Mouse (Mus musculus): ENCODE results near the gene Antxr1. TPM values are rescaled to one million over a fixed set of nuclear protein-coding genes. Genes with fewer than 3 reads are reported as not detected.
A peak's percentile ranks its signal among the peaks of the same experiment; 100 is the strongest.

The Antxr1 gene
- polyA plus RNA-seq, 1 experiment from 2014 or later, result 0.47 TPM

DNA sequence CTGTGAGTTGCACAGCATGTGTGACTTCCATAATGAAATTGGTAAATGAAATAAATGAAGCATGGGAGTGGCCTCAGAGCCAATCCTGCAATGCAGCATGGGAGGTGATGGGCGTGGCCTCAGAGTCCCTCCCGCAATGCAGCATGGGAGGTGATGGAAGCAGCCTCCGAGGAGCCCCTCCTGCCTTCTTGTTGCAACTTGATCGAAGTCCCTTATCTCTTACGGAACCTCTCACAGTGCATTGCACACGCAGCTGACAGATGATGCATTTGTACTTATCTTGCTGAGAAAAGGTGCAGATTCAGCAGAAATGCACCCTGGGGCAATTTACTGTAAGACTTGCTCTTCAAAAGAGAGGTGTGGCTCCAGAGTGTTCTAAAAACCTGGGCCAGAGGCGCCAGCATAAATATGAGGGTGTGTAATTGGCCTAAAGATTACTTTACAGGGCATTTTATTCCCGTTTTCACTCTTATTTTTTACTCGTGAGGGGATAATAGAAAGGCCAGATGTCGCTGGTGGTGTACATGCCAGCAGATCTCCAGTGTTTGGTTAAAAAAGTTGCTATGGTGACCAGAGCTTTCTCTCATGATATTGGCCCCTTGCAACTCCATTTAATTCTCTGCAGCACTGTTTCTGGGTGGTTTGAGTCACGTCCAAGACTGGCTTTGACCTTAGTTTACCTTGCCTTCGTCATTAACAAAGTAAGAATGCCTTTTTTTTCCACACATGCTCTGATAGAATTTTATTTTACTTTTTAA is 195.6 kb downstream of the Antxr1 start:
- 63% methylated on average over 12 of the region's 12 CpGs for WGBS (ENCODE audit: insufficient replicate concordance)
- Histone ChIP-seq H3K36me3 (replicated peaks; ENCODE audit: insufficient read depth, low read length) (no peaks in the 10 kb centered on the region), H3K4me2 (ENCODE audit: low read depth, low read length) (no peak overlapping the region), H3K27ac (ENCODE audit: low read depth) (no peak overlapping the region), H3K27me3 (ENCODE audit: insufficient read depth, low read length) (no peaks in the 10 kb centered on the region), H3K9me3 (ENCODE audit: low read length) (no peaks in the 10 kb centered on the region), H3K9ac (replicated peaks) (no peak overlapping the region), H3K4me3 (ENCODE audit: low read depth, low read length) (no peak overlapping the region), H3K4me1 (ENCODE audit: insufficient read depth) (peaks cover 8% of the 10 kb centered on the region)
- peak; percentile 34 for DNase-seq
- TF ChIP-seq EP300 (IDR thresholded peaks at IDR 0.05; ENCODE audit: low read depth) (no peak), CTCF (IDR thresholded peaks at IDR 0.05; ENCODE audit: low read depth) (no peak)
- ATAC-seq, result no peak

DNA sequence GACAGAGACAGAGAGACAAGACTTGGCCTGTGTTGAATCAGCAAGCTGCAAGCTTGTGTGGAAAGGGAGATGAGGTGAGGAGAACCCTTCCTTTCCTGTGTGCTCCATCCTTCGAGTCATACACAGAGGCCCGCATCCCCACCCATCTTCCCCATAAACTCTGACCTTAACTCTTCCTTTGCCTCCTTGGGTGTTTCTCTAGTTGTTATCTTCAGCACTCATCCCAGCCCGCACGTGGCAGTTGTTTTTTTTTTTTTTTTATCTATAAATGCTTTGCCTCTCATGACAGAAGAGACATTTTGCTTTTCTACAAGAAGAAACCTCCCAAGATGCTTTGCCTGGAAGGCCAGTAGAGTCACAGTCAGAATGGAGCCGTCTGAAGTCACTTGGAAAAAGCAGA is 197.1 kb downstream of the Antxr1 start:
- no peaks in the 10 kb centered on the region for H3K27me3 ChIP-seq (ENCODE audit: insufficient read depth, low read length)
- DNase-seq (no peak), ATAC-seq (no peak)
- WGBS (ENCODE audit: insufficient replicate concordance), result 47% methylated on average over 3 of the region's 5 CpGs
- TF ChIP-seq CTCF (IDR thresholded peaks at IDR 0.05; ENCODE audit: low read depth) (no peak), EP300 (IDR thresholded peaks at IDR 0.05; ENCODE audit: low read depth) (0 out of 2 replicates have a peak, but pooled peaks have one; percentile 10)
- H3K4me1 ChIP-seq (ENCODE audit: insufficient read depth), result peaks cover 8% of the 10 kb centered on the region
- H3K9me3 ChIP-seq (ENCODE audit: low read length), result no peaks in the 10 kb centered on the region
- no peak overlapping the region for H3K4me2 ChIP-seq (ENCODE audit: low read depth, low read length)
- H3K4me3 ChIP-seq (ENCODE audit: low read depth, low read length), result no peak overlapping the region
- no peaks in the 10 kb centered on the region for H3K36me3 ChIP-seq (replicated peaks; ENCODE audit: insufficient read depth, low read length)
- H3K9ac ChIP-seq (replicated peaks), result no peak overlapping the region
- no peak overlapping the region for H3K27ac ChIP-seq (ENCODE audit: low read depth)

- H3K9me3 ChIP-seq (ENCODE audit: low read length), result no peaks in the 10 kb centered on the region
- H3K27me3 ChIP-seq (ENCODE audit: insufficient read depth, low read length), result no peaks in the 10 kb centered on the region
- ATAC-seq, result no peak
- no peak overlapping the region for H3K9ac ChIP-seq (replicated peaks)
- DNase-seq, result no peak
- WGBS (ENCODE audit: insufficient replicate concordance), result 74% methylated on average over 12 of the region's 12 CpGs
- H3K4me3 ChIP-seq (ENCODE audit: low read depth, low read length), result no peak overlapping the region
- TF ChIP-seq CTCF (IDR thresholded peaks at IDR 0.05; ENCODE audit: low read depth) (no peak), EP300 (IDR thresholded peaks at IDR 0.05; ENCODE audit: low read depth) (no peak)
- no peak overlapping the region for H3K4me2 ChIP-seq (ENCODE audit: low read depth, low read length)
- no peaks in the 10 kb centered on the region; the same call in 1 of the 2 replicates for H3K4me1 ChIP-seq (ENCODE audit: insufficient read depth)
- no peaks in the 10 kb centered on the region for H3K36me3 ChIP-seq (replicated peaks; ENCODE audit: insufficient read depth, low read length)
- no peak overlapping the region for H3K27ac ChIP-seq (ENCODE audit: low read depth)
Observed at GRCm38 (mm10) chr6:87133966-87134546, 201.6 kb downstream of the Antxr1 start.

GRCm38 (mm10) chr6:87133520-87133919 is 202.1 kb downstream of the Antxr1 start:
- H3K27ac ChIP-seq (ENCODE audit: low read depth), result no peak overlapping the region
- TF ChIP-seq CTCF (IDR thresholded peaks at IDR 0.05; ENCODE audit: low read depth) (no peak), EP300 (IDR thresholded peaks at IDR 0.05; ENCODE audit: low read depth) (no peak)
- H3K9ac ChIP-seq (replicated peaks), result no peak overlapping the region
- H3K36me3 ChIP-seq (replicated peaks; ENCODE audit: insufficient read depth, low read length), result no peaks in the 10 kb centered on the region
- no peak overlapping the region for H3K4me3 ChIP-seq (ENCODE audit: low read depth, low read length)
- H3K9me3 ChIP-seq (ENCODE audit: low read length), result no peaks in the 10 kb centered on the region
- no peaks in the 10 kb centered on the region; the same call in 1 of the 2 replicates for H3K4me1 ChIP-seq (ENCODE audit: insufficient read depth)
- WGBS (ENCODE audit: insufficient replicate concordance), result 82% methylated on average over 3 of the region's 3 CpGs
- H3K4me2 ChIP-seq (ENCODE audit: low read depth, low read length), result no peak overlapping the region
- ATAC-seq (no peak), DNase-seq (no peak)
- no peaks in the 10 kb centered on the region for H3K27me3 ChIP-seq (ENCODE audit: insufficient read depth, low read length)

DNA sequence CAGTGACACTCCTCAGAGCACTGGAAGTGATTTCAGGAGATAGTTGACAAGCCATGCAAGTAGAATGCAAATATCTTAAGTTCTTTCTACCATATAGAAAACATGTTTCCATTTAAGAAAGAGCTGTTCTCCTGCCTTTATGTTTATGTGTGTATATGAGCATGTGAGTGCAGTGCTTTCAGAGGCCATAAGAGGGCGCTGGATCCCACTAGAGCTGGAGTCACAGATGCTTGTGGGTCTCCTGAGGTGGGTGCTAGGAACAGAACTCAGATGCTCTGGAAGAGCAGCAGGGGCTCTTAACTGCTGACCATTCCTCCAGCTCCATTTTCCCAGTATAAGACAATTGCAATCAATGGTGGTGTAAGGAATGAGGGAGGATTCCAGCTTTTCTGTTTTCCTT is 204.5 kb downstream of the Antxr1 start:
- H3K4me2 ChIP-seq (ENCODE audit: low read depth, low read length), result no peak overlapping the region
- H3K9ac ChIP-seq (replicated peaks), result no peak overlapping the region
- no peak overlapping the region for H3K4me3 ChIP-seq (ENCODE audit: low read depth, low read length)
- no peaks in the 10 kb centered on the region for H3K9me3 ChIP-seq (ENCODE audit: low read length)
- DNase-seq, result no peak
- ATAC-seq, result no peak
- no peaks in the 10 kb centered on the region for H3K4me1 ChIP-seq (ENCODE audit: insufficient read depth)
- no peak overlapping the region for H3K27ac ChIP-seq (ENCODE audit: low read depth)
- 61% methylated on average over 1 of the region's 1 CpGs for WGBS (ENCODE audit: insufficient replicate concordance)
- no peaks in the 10 kb centered on the region for H3K36me3 ChIP-seq (replicated peaks; ENCODE audit: insufficient read depth, low read length)
- TF ChIP-seq EP300 (IDR thresholded peaks at IDR 0.05; ENCODE audit: low read depth), result no peak
- peak; percentile 33; the same call in 1 of the 2 replicates for TF ChIP-seq CTCF (IDR thresholded peaks at IDR 0.05; ENCODE audit: low read depth)
- no peaks in the 10 kb centered on the region for H3K27me3 ChIP-seq (ENCODE audit: insufficient read depth, low read length)

DNA sequence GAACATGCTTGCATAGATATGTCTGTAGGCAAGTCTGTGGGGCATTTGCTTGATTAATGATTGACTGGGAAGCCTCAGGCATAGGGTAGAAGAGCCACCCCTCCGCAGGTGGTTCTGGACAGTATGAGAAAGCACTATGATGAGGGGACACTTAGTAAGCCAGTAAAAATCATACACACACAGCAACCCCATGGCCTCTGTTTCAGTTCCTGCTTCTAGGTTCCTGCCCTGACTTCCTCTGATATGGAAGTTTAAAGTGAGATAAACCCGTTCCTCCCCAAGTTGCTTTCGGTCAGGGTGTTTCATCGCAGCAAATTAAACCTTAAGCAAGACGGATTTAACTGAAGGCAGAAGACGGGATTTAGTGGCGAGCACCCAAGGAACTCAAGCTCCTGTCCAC is 205.0 kb downstream of the Antxr1 start:
- Histone ChIP-seq H3K27ac (ENCODE audit: low read depth) (no peak overlapping the region), H3K36me3 (replicated peaks; ENCODE audit: insufficient read depth, low read length) (no peaks in the 10 kb centered on the region), H3K4me1 (ENCODE audit: insufficient read depth) (no peaks in the 10 kb centered on the region), H3K9ac (replicated peaks) (no peak overlapping the region), H3K4me3 (ENCODE audit: low read depth, low read length) (no peak overlapping the region), H3K4me2 (ENCODE audit: low read depth, low read length) (no peak overlapping the region), H3K9me3 (ENCODE audit: low read length) (no peaks in the 10 kb centered on the region), H3K27me3 (ENCODE audit: insufficient read depth, low read length) (no peaks in the 10 kb centered on the region)
- WGBS (ENCODE audit: insufficient replicate concordance), result 78% methylated on average over 7 of the region's 7 CpGs
- TF ChIP-seq EP300 (IDR thresholded peaks at IDR 0.05; ENCODE audit: low read depth), result no peak
- TF ChIP-seq CTCF (IDR thresholded peaks at IDR 0.05; ENCODE audit: low read depth), result no peak
- no peak for DNase-seq
- no peak for ATAC-seq
